Mouse (Mus musculus): Measurements from ENCODE around the gene Chp2. TPM values are rescaled to one million over a fixed set of nuclear protein-coding genes. Genes with fewer than 3 reads are reported as not detected.
A peak's percentile ranks its signal among the peaks of the same experiment; 100 is the strongest.

Chp2 gene
- polyA plus RNA-seq, 1 experiment from 2014 or later, result not detected

- Histone ChIP-seq H3K27ac (ENCODE audit: low read depth, low read length) (no peak overlapping the region), H3K9ac (ENCODE audit: low read depth, low read length) (no peak overlapping the region), H3K27me3 (replicated peaks; ENCODE audit: control insufficient read depth, insufficient read depth, low read length) (no peaks in the 10 kb centered on the region), H3K36me3 (ENCODE audit: control insufficient read depth, insufficient read depth, low read length) (no peaks in the 10 kb centered on the region), H3K9me3 (ENCODE audit: control insufficient read depth, low read length) (no peaks in the 10 kb centered on the region), H3K4me3 (ENCODE audit: low read depth, low read length) (no peak overlapping the region), H3K4me1 (replicated peaks; ENCODE audit: control insufficient read depth, insufficient read depth, low read length) (no peaks in the 10 kb centered on the region), H3K4me2 (no peak overlapping the region)
- ATAC-seq (replicated peaks; ENCODE audit: low FRiP score) (no peak), DNase-seq (ENCODE audit: low spot score) (no peak)
- 68% methylated on average over 9 of the region's 9 CpGs for WGBS
Observed at GRCm38 (mm10) chr7:122196771-122197170, 22.5 kb upstream of the Chp2 start.

- H3K4me1 ChIP-seq (replicated peaks; ENCODE audit: control insufficient read depth, insufficient read depth, low read length), result no peaks in the 10 kb centered on the region
- WGBS, result 34% methylated on average over 4 of the region's 4 CpGs
- ATAC-seq (replicated peaks; ENCODE audit: low FRiP score) (no peak), DNase-seq (ENCODE audit: low spot score) (no peak)
- H3K27ac ChIP-seq (ENCODE audit: low read depth, low read length), result no peak overlapping the region
- no peaks in the 10 kb centered on the region for H3K36me3 ChIP-seq (ENCODE audit: control insufficient read depth, insufficient read depth, low read length)
- no peaks in the 10 kb centered on the region for H3K9me3 ChIP-seq (ENCODE audit: control insufficient read depth, low read length)
- H3K4me3 ChIP-seq (ENCODE audit: low read depth, low read length), result no peak overlapping the region
- no peak overlapping the region for H3K4me2 ChIP-seq
- no peaks in the 10 kb centered on the region for H3K27me3 ChIP-seq (replicated peaks; ENCODE audit: control insufficient read depth, insufficient read depth, low read length)
- no peak overlapping the region for H3K9ac ChIP-seq (ENCODE audit: low read depth, low read length)
Observed at GRCm38 (mm10) chr7:122197306-122197705, 22.0 kb upstream of the Chp2 start.

GRCm38 (mm10) chr7:122199296-122199695, 20.0 kb upstream of the Chp2 start:
- DNase-seq (ENCODE audit: low spot score) (no peak), ATAC-seq (replicated peaks; ENCODE audit: low FRiP score) (peak; percentile 53; the same call in 1 of the 2 replicates)
- 27% methylated on average over 5 of the region's 5 CpGs for WGBS

GRCm38 (mm10) chr7:122203936-122204335, 15.4 kb upstream of the Chp2 start:
- no peak overlapping the region for H3K4me2 ChIP-seq
- no peak overlapping the region for H3K9ac ChIP-seq (ENCODE audit: low read depth, low read length)
- 36% methylated on average over 2 of the region's 2 CpGs for WGBS
- no peaks in the 10 kb centered on the region for H3K36me3 ChIP-seq (ENCODE audit: control insufficient read depth, insufficient read depth, low read length)
- no peak overlapping the region for H3K4me3 ChIP-seq (ENCODE audit: low read depth, low read length)
- H3K9me3 ChIP-seq (ENCODE audit: control insufficient read depth, low read length), result no peaks in the 10 kb centered on the region
- DNase-seq (ENCODE audit: low spot score) (no peak), ATAC-seq (replicated peaks; ENCODE audit: low FRiP score) (no peak)
- no peak overlapping the region for H3K27ac ChIP-seq (ENCODE audit: low read depth, low read length)
- no peaks in the 10 kb centered on the region for H3K4me1 ChIP-seq (replicated peaks; ENCODE audit: control insufficient read depth, insufficient read depth, low read length)
- H3K27me3 ChIP-seq (replicated peaks; ENCODE audit: control insufficient read depth, insufficient read depth, low read length), result no peaks in the 10 kb centered on the region

More at GRCm38 (mm10) chr7:122199296-122199695, 20.0 kb upstream of the Chp2 start:
- Histone ChIP-seq H3K9ac (ENCODE audit: low read depth, low read length) (no peak overlapping the region), H3K27me3 (replicated peaks; ENCODE audit: control insufficient read depth, insufficient read depth, low read length) (no peaks in the 10 kb centered on the region), H3K27ac (ENCODE audit: low read depth, low read length) (no peak overlapping the region), H3K4me1 (replicated peaks; ENCODE audit: control insufficient read depth, insufficient read depth, low read length) (no peaks in the 10 kb centered on the region), H3K4me3 (ENCODE audit: low read depth, low read length) (no peak overlapping the region), H3K9me3 (ENCODE audit: control insufficient read depth, low read length) (no peaks in the 10 kb centered on the region), H3K4me2 (no peak overlapping the region), H3K36me3 (ENCODE audit: control insufficient read depth, insufficient read depth, low read length) (no peaks in the 10 kb centered on the region)

- DNase-seq (ENCODE audit: low spot score) (no peak), ATAC-seq (replicated peaks; ENCODE audit: low FRiP score) (no peak)
- H3K4me1 ChIP-seq (replicated peaks; ENCODE audit: control insufficient read depth, insufficient read depth, low read length), result no peaks in the 10 kb centered on the region
- H3K4me3 ChIP-seq (ENCODE audit: low read depth, low read length), result no peak overlapping the region
- no peak overlapping the region for H3K4me2 ChIP-seq
- H3K9me3 ChIP-seq (ENCODE audit: control insufficient read depth, low read length), result no peaks in the 10 kb centered on the region
- no peak overlapping the region for H3K27ac ChIP-seq (ENCODE audit: low read depth, low read length)
- no peaks in the 10 kb centered on the region for H3K27me3 ChIP-seq (replicated peaks; ENCODE audit: control insufficient read depth, insufficient read depth, low read length)
- no peaks in the 10 kb centered on the region for H3K36me3 ChIP-seq (ENCODE audit: control insufficient read depth, insufficient read depth, low read length)
- H3K9ac ChIP-seq (ENCODE audit: low read depth, low read length), result no peak overlapping the region
- WGBS, result 72% methylated on average over 2 of the region's 2 CpGs
Observed at GRCm38 (mm10) chr7:122206121-122206520, 13.2 kb upstream of the Chp2 start.

- no peak overlapping the region for H3K4me3 ChIP-seq (ENCODE audit: low read depth, low read length)
- H3K4me1 ChIP-seq (replicated peaks; ENCODE audit: control insufficient read depth, insufficient read depth, low read length), result no peaks in the 10 kb centered on the region
- no peaks in the 10 kb centered on the region for H3K36me3 ChIP-seq (ENCODE audit: control insufficient read depth, insufficient read depth, low read length)
- ATAC-seq (replicated peaks; ENCODE audit: low FRiP score), result no peak
- WGBS, result 51% methylated on average over 7 of the region's 7 CpGs
- no peak overlapping the region for H3K9ac ChIP-seq (ENCODE audit: low read depth, low read length)
- H3K27me3 ChIP-seq (replicated peaks; ENCODE audit: control insufficient read depth, insufficient read depth, low read length), result no peaks in the 10 kb centered on the region
- H3K27ac ChIP-seq (ENCODE audit: low read depth, low read length), result no peak overlapping the region
- H3K4me2 ChIP-seq, result no peak overlapping the region
- H3K9me3 ChIP-seq (ENCODE audit: control insufficient read depth, low read length), result no peaks in the 10 kb centered on the region
- no peak for DNase-seq (ENCODE audit: low spot score)
Observed at GRCm38 (mm10) chr7:122208276-122209021, 10.8 kb upstream of the Chp2 start.

- no peak for DNase-seq (ENCODE audit: low spot score)
- Histone ChIP-seq H3K4me1 (replicated peaks; ENCODE audit: control insufficient read depth, insufficient read depth, low read length) (no peaks in the 10 kb centered on the region), H3K27ac (ENCODE audit: low read depth, low read length) (no peak overlapping the region), H3K4me3 (ENCODE audit: low read depth, low read length) (no peak overlapping the region), H3K36me3 (ENCODE audit: control insufficient read depth, insufficient read depth, low read length) (no peaks in the 10 kb centered on the region), H3K4me2 (no peak overlapping the region), H3K9ac (ENCODE audit: low read depth, low read length) (no peak overlapping the region), H3K9me3 (ENCODE audit: control insufficient read depth, low read length) (no peaks in the 10 kb centered on the region), H3K27me3 (replicated peaks; ENCODE audit: control insufficient read depth, insufficient read depth, low read length) (no peaks in the 10 kb centered on the region)
- ATAC-seq (replicated peaks; ENCODE audit: low FRiP score), result no peak
- 54% methylated on average over 7 of the region's 7 CpGs for WGBS
Observed at GRCm38 (mm10) chr7:122226020-122226742, 6.9 kb downstream of the Chp2 start.

GRCm38 (mm10) chr7:122226744-122227143, 7.4 kb downstream of the Chp2 start:
- DNase-seq (ENCODE audit: low spot score) (no peak), ATAC-seq (replicated peaks; ENCODE audit: low FRiP score) (no peak)
- Histone ChIP-seq H3K4me1 (replicated peaks; ENCODE audit: control insufficient read depth, insufficient read depth, low read length) (no peaks in the 10 kb centered on the region), H3K9me3 (ENCODE audit: control insufficient read depth, low read length) (no peaks in the 10 kb centered on the region), H3K4me3 (ENCODE audit: low read depth, low read length) (no peak overlapping the region), H3K4me2 (no peak overlapping the region), H3K27ac (ENCODE audit: low read depth, low read length) (no peak overlapping the region), H3K9ac (ENCODE audit: low read depth, low read length) (no peak overlapping the region), H3K27me3 (replicated peaks; ENCODE audit: control insufficient read depth, insufficient read depth, low read length) (no peaks in the 10 kb centered on the region), H3K36me3 (ENCODE audit: control insufficient read depth, insufficient read depth, low read length) (no peaks in the 10 kb centered on the region)
- 71% methylated on average over 4 of the region's 4 CpGs for WGBS

- Histone ChIP-seq H3K9ac (ENCODE audit: low read depth, low read length) (no peak overlapping the region), H3K27me3 (replicated peaks; ENCODE audit: control insufficient read depth, insufficient read depth, low read length) (no peaks in the 10 kb centered on the region), H3K4me2 (no peak overlapping the region), H3K27ac (ENCODE audit: low read depth, low read length) (no peak overlapping the region), H3K36me3 (ENCODE audit: control insufficient read depth, insufficient read depth, low read length) (no peaks in the 10 kb centered on the region), H3K4me1 (replicated peaks; ENCODE audit: control insufficient read depth, insufficient read depth, low read length) (no peaks in the 10 kb centered on the region), H3K9me3 (ENCODE audit: control insufficient read depth, low read length) (no peaks in the 10 kb centered on the region), H3K4me3 (ENCODE audit: low read depth, low read length) (no peak overlapping the region)
- ATAC-seq (replicated peaks; ENCODE audit: low FRiP score) (no peak), DNase-seq (ENCODE audit: low spot score) (no peak)
- WGBS, result 56% methylated on average over 3 of the region's 3 CpGs
Observed at GRCm38 (mm10) chr7:122229306-122229705, 10.0 kb downstream of the Chp2 start.
